Mouse (Mus musculus) cerebellum, adult 2 months (tissue): ENCODE measurements around the gene Hamp. TPM values are rescaled to one million over a fixed set of nuclear protein-coding genes. Genes with fewer than 3 reads are reported as not detected.

Source experiments
- DNase-seq, 2 experiments: peaks; one replicate each; pipeline ENCODE4 v3.0.0; 2021
- H3K27ac ChIP-seq: fragments of 200-500 bp; 2 replicates; pipeline ENCODE4 v1.5.1; 2012; ENCODE audit warnings: low read length, control low read depth, inconsistent platforms; ENCODE audit not compliant: insufficient read depth
- H3K27me3 ChIP-seq: fragments of 200-500 bp; 2 replicates; pipeline ENCODE4 v1.6.1; 2012; ENCODE audit warnings: inconsistent platforms, mild to moderate bottlenecking, low read length, moderate library complexity; ENCODE audit not compliant: control insufficient read depth, insufficient read depth
- H3K4me1 ChIP-seq: fragments of 200-500 bp; 2 replicates; pipeline ENCODE4 v1.6.1; 2011; ENCODE audit warnings: low read length; ENCODE audit not compliant: control insufficient read depth, insufficient read depth
- H3K4me3 ChIP-seq: fragments of 200-500 bp; replicated peaks from 2 replicates; pipeline ENCODE3; 2011; ENCODE audit warnings: mild to moderate bottlenecking, low read depth, low read length, control low read depth; ENCODE audit not compliant: insufficient read depth
- CTCF ChIP-seq: fragments of 200-500 bp; IDR thresholded peaks from 2 replicates; pipeline ENCODE4 v1.5.1; 2011; ENCODE audit warnings: low read depth, mild to moderate bottlenecking, control low read depth, low read length, moderate library complexity, borderline replicate concordance; ENCODE audit not compliant: insufficient read depth
- POLR2A ChIP-seq: fragments of 200-500 bp; IDR thresholded peaks from 2 replicates; pipeline ENCODE4 v1.6.1; 2011; ENCODE audit warnings: low read length, control low read depth, borderline replicate concordance; ENCODE audit not compliant: insufficient read depth
- WGBS: fragments of 180-500 bp; shearing (Covaris S2); methylation state at CpG from one replicate; pipeline ENCODE4 v1.1.7; 2018; 5-methylcytosine and 5-hydroxymethylcytosine counted together
- polyA plus RNA-seq: library from polyadenylated mRNA; depleted of rRNA; stranded (reverse); fragments of >200 nt; gene quantifications from 2 replicates; pipeline ENCODE4 v1.2.3, GENCODE M21; 2012; rRNA removed

Hamp gene
- polyA plus RNA-seq = not detected in 2 replicates

GRCm38 (mm10) chr7:30943909-30944635 lies at the start of gene Hamp:
TSS of gene Hamp (minus strand) at chr7:30944032.
- no peak for DNase-seq

DNA sequence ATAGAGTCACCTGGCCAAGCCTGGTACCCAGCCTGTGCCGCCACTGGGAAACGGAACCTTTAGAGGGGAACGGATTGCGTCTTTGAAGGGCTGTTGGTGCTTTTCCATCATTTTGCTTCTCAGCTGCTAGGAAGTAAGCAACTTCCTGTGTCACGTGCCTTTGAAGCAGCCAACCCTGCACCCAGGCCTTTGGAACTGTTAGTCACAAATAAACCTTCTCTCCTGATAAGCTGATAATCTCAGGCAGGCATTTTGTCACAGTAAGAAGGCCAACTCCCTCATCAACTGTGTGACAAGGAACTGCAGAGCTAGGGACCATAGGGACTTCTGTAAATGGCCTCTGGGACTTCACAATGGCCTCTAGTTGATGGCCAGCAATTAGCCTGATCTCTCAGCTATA lies 48.3 kb upstream of the Hamp start:
- Histone ChIP-seq H3K27ac (no peak overlapping the region), H3K4me3 (no peak overlapping the region), H3K27me3 (no peaks in the 10 kb centered on the region), H3K4me1 (no peaks in the 10 kb centered on the region)
- no peak for DNase-seq
- WGBS = 56% methylated on average over 5 of the region's 5 CpGs
- TF ChIP-seq CTCF (no peak), POLR2A (no peak)

More at GRCm38 (mm10) chr7:30943909-30944635, at the start of gene Hamp:
- H3K27ac ChIP-seq = no peak within 1 kb of the TSS
- WGBS = 46% methylated on average over 9 of the region's 9 CpGs
- no peaks in the 10 kb centered on the region for H3K27me3 ChIP-seq
- no peak for TF ChIP-seq POLR2A
- no peaks in the 10 kb centered on the region for H3K4me1 ChIP-seq
- no peak within 1 kb of the TSS for H3K4me3 ChIP-seq

DNA sequence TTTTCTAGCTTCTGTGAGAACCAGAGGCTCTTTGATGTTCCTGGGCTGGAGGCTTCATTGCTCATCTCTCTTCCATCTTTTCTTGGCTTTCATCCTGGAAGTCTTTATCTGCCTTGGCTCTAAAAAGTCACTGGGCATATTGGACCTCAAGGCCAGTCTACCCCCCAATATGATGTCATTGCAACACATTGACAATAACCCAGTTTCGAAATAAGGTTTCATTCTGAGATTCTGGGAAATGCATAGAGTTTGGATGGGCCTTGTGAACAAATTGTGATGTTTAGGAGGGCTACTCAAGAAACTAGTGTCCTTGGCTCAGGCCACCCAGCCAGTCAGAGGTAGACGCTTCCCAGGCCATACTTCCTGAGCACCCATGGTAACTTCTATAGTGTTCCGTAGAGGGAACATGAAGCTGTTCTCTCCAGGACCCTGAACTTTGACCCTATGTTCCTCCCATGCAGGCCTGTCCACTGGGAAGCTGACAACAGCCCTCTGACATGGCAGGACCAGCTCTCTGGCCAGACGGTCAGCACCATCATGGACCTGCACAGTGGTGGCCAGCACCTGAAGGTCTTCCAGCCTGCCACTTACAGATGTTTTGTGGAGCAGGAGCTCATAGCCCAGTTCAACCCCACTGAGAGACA lies 44.8 kb upstream of the Hamp start:
- Histone ChIP-seq H3K27me3 (no peaks in the 10 kb centered on the region; the same call in 1 of the 2 replicates), H3K27ac (no peak overlapping the region), H3K4me1 (no peaks in the 10 kb centered on the region), H3K4me3 (no peak overlapping the region)
- DNase-seq = no peak
- TF ChIP-seq POLR2A = no peak
- no peak for TF ChIP-seq CTCF
- WGBS = 74% methylated on average over 4 of the region's 4 CpGs

GRCm38 (mm10) chr7:30985357-30985756 lies 41.5 kb upstream of the Hamp start:
- no peak for DNase-seq
- 84% methylated on average over 9 of the region's 9 CpGs for WGBS
- Histone ChIP-seq H3K27me3 (no peaks in the 10 kb centered on the region; the same call in 1 of the 2 replicates), H3K4me3 (no peak overlapping the region), H3K27ac (no peak overlapping the region), H3K4me1 (no peaks in the 10 kb centered on the region)
- no peak for TF ChIP-seq POLR2A
- no peak for TF ChIP-seq CTCF

GRCm38 (mm10) chr7:30981703-30982102 lies 37.9 kb upstream of the Hamp start:
- Histone ChIP-seq H3K27ac (no peak overlapping the region), H3K4me1 (no peaks in the 10 kb centered on the region), H3K4me3 (no peak overlapping the region), H3K27me3 (no peaks in the 10 kb centered on the region; the same call in 1 of the 2 replicates)
- 87% methylated on average over 4 of the region's 4 CpGs for WGBS
- DNase-seq = no peak
- TF ChIP-seq POLR2A (no peak), CTCF (no peak)

GRCm38 (mm10) chr7:30973501-30974289 lies 29.9 kb upstream of the Hamp start, which contains the start of gene Fam187b:
TSS of gene Fam187b (plus strand) at chr7:30973790.
- Histone ChIP-seq H3K4me1 (no peaks in the 10 kb centered on the region), H3K27me3 (no peaks in the 10 kb centered on the region), H3K4me3 (peak within 1 kb of the TSS; percentile 21), H3K27ac (no peak within 1 kb of the TSS)
- TF ChIP-seq CTCF (peak; percentile 88), POLR2A (no peak)
- DNase-seq = peak; percentile 77 to 87
- under 1% methylated on average over 37 of the region's 37 CpGs for WGBS

DNA sequence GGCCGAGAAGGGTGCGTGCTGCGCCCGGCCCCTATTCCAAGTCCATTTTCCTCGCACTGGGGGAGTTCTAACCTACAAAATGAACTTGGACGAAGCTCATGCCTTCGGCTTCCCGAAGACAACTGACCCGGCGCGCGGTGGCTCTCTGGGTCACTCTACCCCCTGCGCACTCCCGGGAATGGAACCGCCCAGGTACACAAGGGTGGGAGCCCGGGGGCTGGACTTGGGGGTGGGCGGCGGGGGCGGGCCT lies 29.3 kb upstream of the Hamp start, which contains the start of gene Lsr:
Gene Lsr, minus strand, starts transcription at position 214 of the 250 bp plus-strand sequence.
- H3K4me3 ChIP-seq = peak within 1 kb of the TSS; percentile 21
- DNase-seq = no peak
- TF ChIP-seq CTCF (no peak), POLR2A (no peak)
- no peaks in the 10 kb centered on the region for H3K4me1 ChIP-seq
- H3K27ac ChIP-seq = no peak within 1 kb of the TSS
- under 1% methylated on average over 19 of the region's 19 CpGs for WGBS
- H3K27me3 ChIP-seq = no peaks in the 10 kb centered on the region
